Mouse (Mus musculus) granulocyte monocyte progenitor cell, adult 5-6 weeks (primary cell): ENCODE results near the gene Akap13. TPM values are rescaled to one million over a fixed set of nuclear protein-coding genes. Genes with fewer than 3 reads are reported as not detected.
A peak's percentile ranks its signal among the peaks of the same experiment; 100 is the strongest.

Experiments used
- ATAC-seq: replicated peaks from 2 replicates; pipeline ENCODE4 v1.8.0; 2016; ENCODE audit warnings: mild to moderate bottlenecking, moderate TSS enrichment, inconsistent platforms; ENCODE audit not compliant: poor library complexity, severe bottlenecking
- total RNA-seq, 2 experiments: library from RNA; stranded (forward) in 1 of 2; stranded (reverse) in 1 of 2; fragments of 200-712, 200-1000 nt in 1 of 2; fragments of >200 nt in 1 of 2; fragmentation: Nextera tagmentation in 1 of 2; gene quantifications; 2 replicates each; pipeline ENCODE4 v1.2.3; 2014 to 2017

Akap13 gene
- total RNA-seq, 2 experiments from 2014 or later, result 101 to 178 TPM

DNA sequence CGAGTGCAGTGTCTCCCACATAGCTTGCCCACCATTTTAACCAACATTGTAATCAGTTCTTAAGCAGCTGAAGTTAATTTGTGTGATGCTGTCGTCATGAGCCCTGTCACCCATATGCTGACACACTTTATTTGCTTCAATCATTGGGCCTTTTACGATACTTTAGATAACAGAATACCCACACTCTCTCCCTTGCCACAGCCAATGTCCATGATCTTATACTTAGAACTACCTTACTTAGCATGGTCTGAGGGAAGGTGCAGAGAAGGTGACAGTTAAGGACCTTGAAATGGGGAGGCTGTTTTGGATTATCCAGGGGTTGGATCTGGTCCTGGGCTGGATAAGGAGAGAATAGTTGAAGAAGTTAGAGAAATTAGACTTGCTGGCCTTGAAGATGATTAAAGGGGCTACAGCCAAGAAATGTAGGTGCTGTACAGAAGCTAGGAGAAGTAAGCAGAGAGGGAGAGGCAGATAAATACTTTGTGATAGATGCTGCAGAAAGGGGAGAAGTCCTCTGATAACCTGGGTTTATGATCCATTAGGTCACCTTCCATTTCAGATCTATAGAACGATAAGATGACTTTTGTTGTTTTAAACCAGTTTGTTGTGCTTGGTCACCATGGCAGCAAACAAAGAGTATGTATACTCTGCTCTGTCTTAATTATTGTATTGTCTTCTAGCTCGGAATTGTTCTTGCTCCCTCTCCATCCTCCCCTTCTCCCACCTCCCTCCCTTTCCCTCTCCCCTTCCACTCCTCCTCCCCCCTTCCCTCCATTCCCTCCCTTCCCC lies 53.9 kb downstream of the Akap13 start:
- ATAC-seq, result no peak

DNA sequence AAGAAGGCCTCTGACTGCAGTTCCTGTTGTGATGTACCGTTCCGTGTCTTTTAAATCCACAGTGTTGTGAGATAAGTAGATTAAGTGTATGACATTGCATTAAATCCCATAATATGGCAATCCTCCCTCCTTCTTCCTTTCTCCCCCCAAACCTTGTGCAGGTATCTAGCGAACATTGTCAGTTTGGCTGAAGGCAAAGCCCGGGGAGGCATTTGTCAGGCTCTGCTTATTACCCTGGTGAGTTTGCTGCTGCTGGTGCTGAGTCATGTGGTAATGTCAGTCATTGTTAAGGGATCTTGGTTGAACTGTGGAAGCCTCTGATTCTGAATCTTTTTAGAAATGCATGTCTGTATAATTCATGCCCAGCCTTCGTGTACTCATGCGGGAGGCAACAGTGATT lies 60.1 kb downstream of the Akap13 start:
- ATAC-seq, result no peak

DNA sequence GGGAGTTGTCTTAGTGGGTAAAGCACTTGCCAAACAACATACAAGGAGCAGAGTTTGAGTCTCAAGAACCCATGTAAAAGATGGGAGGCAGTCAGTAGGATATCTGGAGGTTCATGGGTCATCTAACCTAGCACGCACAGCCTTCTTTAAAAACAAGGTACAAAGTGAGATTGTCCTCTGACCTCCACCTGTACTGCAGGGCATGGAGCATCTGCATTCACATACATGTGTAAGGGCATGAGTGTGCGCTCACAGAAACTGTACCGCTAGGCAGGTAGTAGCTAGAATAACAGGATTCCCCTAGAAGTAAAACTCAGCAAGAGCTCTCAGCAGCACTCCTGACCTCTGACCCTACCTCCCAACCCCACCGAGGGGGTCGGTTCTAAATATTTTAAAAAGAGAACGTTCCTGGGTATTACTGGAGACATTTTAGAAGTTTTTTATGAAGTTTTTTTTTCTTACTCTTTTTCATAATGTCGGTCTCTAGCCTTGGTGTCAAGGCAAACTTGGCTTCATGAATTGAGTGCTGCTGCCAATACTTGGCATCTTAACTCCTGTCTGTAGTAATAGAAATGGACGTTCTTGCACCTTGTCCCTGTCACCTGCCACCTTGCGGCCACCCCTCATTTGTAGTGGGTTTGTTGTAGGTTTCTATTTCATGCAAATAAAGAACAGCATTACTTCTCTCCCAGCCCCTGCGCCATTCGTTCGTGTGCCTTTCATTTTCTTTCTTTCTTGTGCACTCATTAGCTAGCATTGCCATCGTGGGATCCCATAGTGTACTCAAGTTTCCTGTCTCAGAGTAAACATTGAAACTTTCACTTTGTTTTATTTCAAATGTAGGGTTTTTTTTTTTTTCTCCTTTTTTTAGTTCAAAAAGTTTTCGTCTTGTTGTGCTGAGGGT lies 61.6 kb downstream of the Akap13 start:
- ATAC-seq, result no peak

DNA sequence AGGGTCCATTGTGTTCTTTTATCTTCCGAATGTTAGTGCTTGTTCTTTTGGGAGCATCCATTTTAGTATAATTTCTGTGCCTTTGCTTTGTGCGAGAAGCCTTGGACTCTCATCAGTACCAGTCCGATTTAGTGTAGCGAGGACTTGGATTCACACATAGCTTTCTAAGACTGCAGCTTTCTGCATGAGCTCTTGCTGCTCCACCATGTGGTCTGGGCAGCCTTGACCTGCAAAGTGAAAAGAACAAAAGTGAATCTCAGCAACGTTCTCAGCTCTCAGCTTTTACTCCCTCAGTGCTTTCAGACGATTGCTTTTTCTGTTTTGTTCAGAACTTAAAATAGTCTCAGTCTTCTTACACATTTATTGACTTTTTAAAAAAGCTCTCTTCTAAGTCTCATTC lies 65.2 kb downstream of the Akap13 start:
- no peak for ATAC-seq

DNA sequence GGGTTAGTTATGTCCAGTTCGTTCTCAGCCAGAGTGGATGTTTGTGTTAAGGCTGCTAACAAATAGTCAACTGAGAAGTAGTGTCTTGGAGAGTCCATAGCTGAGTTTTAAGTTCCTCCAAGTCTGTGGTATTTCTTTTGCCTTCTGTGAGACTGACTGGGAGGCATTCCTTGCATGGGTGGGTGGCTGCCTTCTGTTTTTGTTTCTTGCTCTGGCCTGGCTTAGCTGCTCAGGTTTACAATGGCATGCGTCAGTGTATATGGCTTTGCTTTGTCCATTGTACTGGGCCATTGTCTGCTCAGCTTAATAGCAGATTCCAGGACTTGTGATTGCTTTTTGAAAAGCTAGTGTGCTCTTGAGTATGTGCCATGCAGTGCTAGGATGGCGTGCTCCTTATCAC lies 65.9 kb downstream of the Akap13 start:
- no peak for ATAC-seq

- no peak for ATAC-seq
Observed at GRCm38 (mm10) chr7:75522226-75522625, 66.9 kb downstream of the Akap13 start.

- ATAC-seq, result no peak
Observed at GRCm38 (mm10) chr7:75524789-75525569, 69.6 kb downstream of the Akap13 start.

GRCm38 (mm10) chr7:75525716-75526401 lies 70.5 kb downstream of the Akap13 start:
- ATAC-seq, result no peak

DNA sequence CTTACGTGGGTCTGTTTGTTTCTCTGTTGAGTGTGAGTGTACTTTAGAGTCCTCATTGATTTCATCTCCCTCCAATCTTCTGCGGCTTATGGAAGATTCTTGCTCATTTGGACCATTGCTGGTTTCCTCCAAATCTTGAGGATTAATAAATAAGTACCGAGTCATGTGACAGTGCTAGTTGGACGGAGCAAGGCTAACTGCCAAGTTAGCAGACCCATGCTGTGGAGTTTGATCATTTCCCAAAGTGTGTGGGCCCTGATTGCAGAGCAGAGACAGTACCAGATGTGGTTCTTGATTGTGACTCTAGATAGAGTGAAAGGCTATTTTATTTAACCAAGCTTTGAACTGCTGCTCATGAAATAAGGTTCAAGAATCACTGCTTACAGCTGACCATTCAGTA lies 73.4 kb downstream of the Akap13 start:
- no peak for ATAC-seq

DNA sequence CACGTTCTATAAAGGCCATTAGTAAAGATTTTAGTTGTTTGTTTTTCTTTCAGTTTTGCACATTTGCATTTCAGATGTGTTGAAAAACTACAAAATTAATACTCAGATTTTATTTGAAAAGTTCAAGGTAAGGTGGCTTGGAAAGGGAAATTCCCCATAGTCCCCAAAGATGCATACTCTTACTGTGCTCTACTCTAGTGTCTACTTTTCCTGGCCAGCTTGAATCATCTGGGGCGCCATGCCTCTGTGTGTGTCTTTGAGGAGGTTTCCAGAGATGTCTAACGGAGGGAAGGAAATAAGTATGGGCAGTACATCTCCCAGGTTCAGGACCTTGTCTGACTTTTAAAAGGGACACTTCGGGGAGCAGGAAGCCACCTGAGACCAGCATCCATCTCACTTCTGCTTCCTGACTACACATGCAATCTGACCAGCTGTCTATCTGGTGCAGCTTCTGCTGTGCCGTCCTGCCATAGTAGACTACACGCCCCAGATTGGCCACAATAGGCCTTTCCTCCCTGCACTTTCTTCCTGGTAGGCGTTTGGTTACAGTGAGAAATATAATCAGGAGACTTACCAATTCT lies 74.6 kb downstream of the Akap13 start:
- ATAC-seq, result peak; percentile 44; the same call in 1 of the 2 replicates

DNA sequence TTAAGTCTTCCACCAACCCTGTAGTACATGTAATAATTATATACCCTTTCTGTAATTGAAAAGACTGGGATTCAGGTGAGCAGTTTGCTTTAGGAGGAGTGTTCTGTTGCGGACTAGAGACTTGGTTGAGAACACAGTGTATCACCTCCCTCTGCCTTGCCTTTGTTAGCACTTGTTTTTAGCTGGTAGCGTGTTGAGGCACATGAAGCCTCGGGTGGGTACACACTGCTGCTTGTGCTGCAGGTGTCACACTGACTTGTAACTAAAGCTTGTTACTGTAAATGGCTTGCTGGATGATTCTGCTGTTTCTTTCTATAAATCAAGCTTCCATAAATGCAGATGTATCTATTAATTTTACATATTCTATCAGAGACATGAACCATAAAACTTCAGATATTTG lies 75.3 kb downstream of the Akap13 start:
- ATAC-seq, result no peak

- no peak for ATAC-seq
Observed at GRCm38 (mm10) chr7:75533079-75533478, 77.7 kb downstream of the Akap13 start.

DNA sequence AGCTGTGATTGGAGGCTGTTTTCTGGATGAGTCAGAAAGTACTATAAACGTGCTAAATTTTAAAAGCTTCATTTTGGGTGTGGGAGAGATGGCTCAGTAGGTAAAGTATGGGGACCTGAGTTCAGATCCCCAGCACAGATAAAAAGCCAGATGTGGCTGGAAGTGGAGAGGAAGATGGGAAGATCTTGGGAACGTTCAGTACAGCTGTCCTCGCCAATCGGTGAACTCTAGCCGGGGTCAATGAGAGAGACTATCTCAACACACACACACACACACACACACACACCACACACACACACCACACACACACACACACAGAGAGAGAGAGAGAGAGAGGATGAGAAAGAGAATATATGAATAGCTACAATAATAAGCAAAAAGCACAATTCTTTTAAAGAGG lies 81.0 kb downstream of the Akap13 start:
- no peak for ATAC-seq

DNA sequence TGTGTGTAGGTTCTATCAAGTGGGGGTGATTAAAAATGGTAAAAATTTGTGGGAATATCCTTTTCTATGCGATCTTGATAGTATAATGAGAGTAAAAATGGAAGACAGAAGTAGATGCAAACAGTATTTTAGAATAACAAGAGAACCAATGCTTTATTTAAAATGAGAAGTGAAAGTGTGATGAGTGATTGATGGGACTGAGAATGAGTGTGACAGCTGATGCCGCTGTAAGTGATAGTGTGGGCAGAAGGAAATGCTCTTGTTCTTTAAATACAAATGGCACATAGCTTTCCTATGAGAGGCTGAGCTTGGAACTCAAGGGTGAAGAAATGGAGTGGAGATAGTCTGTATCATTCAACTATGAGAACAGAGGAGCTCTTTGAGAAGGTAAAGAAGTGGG lies 82.2 kb downstream of the Akap13 start:
- peak; percentile 74 for ATAC-seq

DNA sequence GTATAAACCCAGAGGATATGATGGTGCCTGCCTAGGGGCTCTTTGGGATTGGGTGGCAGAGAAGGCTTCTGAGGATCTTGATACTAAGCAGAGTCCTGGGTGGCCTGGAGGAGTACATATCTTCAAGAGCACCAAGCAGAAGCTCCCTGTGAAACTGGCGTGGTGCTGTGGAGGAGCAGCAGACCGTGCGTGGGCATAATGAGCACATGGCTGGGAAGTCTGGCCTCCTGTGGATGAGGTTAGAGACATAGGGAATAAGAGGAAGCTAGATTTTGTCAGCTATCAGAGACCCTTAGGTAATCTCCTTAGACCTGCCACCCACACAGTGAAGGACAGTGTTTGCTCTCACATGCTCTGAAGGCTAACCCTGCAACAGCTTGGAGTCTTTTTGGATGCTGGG lies 83.2 kb downstream of the Akap13 start:
- peak; percentile 61 for ATAC-seq

- no peak for ATAC-seq
Observed at GRCm38 (mm10) chr7:75539168-75539567, 83.8 kb downstream of the Akap13 start.

- ATAC-seq, result no peak
Observed at GRCm38 (mm10) chr7:75549856-75550255, 94.5 kb downstream of the Akap13 start.

DNA sequence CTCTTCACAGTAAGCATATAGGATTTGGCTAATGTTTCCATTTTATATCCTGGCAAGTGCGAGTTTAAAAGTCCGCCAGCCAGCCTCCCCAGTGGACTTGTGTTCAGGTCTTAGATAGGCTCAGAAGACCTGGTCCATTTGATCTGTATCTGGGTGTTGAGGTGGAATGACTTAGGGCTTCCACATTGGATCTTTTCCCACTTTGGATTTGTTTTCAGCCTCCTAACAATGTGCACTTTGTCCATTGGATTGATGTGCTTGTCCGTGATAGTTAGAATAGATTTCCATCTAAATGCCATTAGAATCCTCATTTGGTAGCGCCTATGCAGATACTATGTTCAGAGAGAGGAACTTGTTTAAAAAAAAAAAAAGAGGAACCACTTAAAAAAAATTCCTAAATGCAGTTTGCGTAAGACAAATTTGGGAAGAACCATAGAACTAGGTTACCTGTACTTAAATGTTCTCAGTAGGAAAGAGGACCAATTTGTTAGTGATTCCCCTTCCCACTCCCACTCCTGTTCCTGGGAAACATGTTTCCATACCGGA lies 95.5 kb downstream of the Akap13 start:
- peak; percentile 56 for ATAC-seq

GRCm38 (mm10) chr7:75553002-75553666 lies 97.8 kb downstream of the Akap13 start:
- no peak for ATAC-seq
